Mouse (Mus musculus): Measurements from ENCODE around the gene Rdh14. TPM values are rescaled to one million over a fixed set of nuclear protein-coding genes. Genes with fewer than 3 reads are reported as not detected.

Rdh14 gene
- 10 to 100 TPM in 3 of 26 experiments, 1 to 10 TPM in 21, under 1 TPM in 2; 0.76 to 12.6 (median 4.6) TPM for total RNA-seq (2018; cell fraction: chromatin; rRNA removed)
- total RNA-seq (2018; cell fraction: cytosol; rRNA removed) = 10 to 100 TPM in 24 of 26 experiments, 1 to 10 TPM in 2; 8.2 to 21.2 (median 17.4) TPM
- total RNA-seq (2018; cell fraction: nucleus; rRNA removed) = 10 to 100 TPM in 14 of 26 experiments, 1 to 10 TPM in 12; 2.8 to 22.3 (median 11.0) TPM
- 17.2 to 21.0 TPM (median 19.2 TPM) in 3 replicates for polyA plus RNA-seq (2018)

DNA sequence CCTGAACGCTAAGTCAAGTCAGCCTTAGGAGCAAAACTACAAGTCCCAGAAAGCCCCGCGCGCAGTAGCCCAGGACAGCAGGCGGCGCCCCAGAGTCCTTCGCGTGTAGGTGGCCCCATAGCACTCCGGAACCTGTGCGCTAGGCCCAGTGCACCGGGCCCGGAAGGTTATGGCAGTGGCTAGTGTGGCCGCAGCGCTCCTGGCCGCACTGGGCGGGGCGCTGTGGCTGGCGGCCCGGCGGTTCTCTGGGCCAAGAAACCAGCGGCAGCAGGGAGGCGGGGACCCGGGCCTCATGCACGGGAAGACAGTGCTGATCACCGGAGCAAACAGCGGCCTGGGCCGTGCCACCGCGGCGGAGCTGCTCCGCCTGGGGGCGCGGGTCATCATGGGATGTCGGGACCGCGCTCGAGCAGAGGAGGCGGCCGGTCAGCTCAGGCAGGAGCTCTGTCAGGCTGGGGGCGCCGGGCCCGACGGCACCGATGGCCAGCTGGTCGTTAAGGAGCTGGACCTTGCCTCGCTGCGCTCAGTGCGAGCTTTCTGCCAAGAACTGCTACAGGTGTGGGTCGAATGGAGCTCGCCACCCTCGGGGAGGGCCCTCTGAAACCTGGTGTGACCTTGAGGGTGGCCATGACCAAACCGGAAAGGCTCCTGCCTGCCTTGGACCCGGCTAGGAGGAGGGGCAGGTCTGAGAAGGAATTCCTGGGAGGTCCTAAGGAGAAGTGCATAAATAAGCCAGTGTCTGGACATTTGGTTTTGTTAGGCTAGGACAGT lies at the start of gene Rdh14:
Rdh14 (plus strand) TSS at position 102 of the 771 bp plus-strand sequence.
- Histone ChIP-seq H3K36me3 (ENCODE audit: inconsistent target) (peaks cover 9% of the 10 kb centered on the region; the same call in 1 of the 2 replicates), H3K79me2 (ENCODE audit: inconsistent target) (peaks cover 7% of the 10 kb centered on the region; the same call in 1 of the 2 replicates), H3K27ac (peak within 1 kb of the TSS; percentile 66), H3K4me3 (ENCODE audit: inconsistent target) (peak within 1 kb of the TSS; percentile 53)
- WGBS (ENCODE audit: missing documents) = under 1% methylated on average over 53 of the region's 53 CpGs

DNA sequence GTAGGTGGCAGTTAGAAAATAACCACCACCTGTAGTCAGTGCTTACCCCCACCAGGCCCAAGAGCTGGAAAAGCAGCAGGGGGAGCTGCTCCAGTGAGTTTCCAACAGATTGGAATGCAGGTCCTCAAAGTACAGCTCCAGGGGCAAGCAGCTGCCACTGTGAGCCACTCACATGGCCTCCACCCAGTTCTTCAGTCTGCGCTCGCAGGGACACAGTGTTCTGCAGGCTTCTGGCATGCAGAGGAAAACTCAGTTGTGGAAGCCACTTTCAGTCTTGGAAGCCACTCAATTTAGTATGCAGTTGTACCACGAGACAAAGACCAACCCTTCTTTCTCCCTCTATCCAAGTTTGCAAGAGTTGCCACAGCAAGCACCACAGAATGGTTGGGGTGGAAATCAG lies 39.9 kb upstream of the Rdh14 start:
- Histone ChIP-seq H3K36me3 (ENCODE audit: inconsistent target) (no peaks in the 10 kb centered on the region), H3K27ac (no peak overlapping the region), H3K79me2 (ENCODE audit: inconsistent target) (no peaks in the 10 kb centered on the region), H3K4me3 (ENCODE audit: inconsistent target) (no peak overlapping the region)
- WGBS (ENCODE audit: missing documents) = 78% methylated on average over 3 of the region's 3 CpGs

DNA sequence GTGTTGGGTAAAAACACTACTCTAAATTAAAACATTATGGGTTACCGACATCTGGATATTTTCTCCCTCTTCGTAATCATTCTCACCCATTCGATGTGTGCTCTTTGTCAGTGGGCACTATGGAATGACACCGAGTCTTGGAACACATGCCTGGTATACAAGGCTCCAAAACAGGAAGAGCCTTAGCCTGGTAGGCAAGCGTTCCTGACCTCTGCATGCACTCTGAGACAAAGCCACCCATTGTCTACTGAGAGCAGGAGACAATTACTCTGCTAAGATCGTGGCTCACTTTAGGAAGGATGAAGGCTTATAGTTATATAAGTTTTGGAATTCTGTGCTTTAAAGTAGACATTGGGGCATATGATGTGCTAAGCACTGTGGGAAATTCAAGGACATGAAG lies 32.8 kb upstream of the Rdh14 start:
- WGBS (ENCODE audit: missing documents) = 51% methylated on average over 6 of the region's 6 CpGs
- Histone ChIP-seq H3K4me3 (ENCODE audit: inconsistent target) (no peak overlapping the region), H3K36me3 (ENCODE audit: inconsistent target) (no peaks in the 10 kb centered on the region), H3K27ac (no peak overlapping the region), H3K79me2 (ENCODE audit: inconsistent target) (no peaks in the 10 kb centered on the region)

DNA sequence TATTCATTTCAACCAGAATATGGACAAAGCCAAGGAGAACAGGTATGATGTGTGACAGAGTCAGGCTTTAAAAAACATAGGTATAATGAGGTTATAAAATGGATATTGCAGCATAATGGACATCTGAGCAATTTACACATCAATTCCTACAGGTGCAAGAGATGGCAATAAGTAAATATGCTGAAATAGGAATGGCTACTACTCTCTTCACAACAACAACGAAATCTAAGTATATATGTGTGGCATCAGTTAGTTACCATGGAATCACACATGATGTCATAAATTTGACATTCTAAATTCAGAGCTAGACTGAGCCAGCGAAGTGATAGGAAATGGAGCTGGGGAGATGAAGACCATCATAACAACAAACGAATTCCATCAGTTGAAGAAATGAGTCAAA lies 20.9 kb upstream of the Rdh14 start, which contains the start of gene Nt5c1b:
Nt5c1b (plus strand) TSS at position 301 of the 400 bp plus-strand sequence.
- Histone ChIP-seq H3K4me3 (ENCODE audit: inconsistent target) (no peak within 1 kb of the TSS), H3K79me2 (ENCODE audit: inconsistent target) (no peaks in the 10 kb centered on the region), H3K36me3 (ENCODE audit: inconsistent target) (no peaks in the 10 kb centered on the region), H3K27ac (no peak within 1 kb of the TSS)
- 77% methylated on average over 3 of the region's 3 CpGs for WGBS (ENCODE audit: missing documents)

GRCm38 (mm10) chr12:10400788-10401187 lies 10.2 kb downstream of the Rdh14 start:
- H3K4me3 ChIP-seq (ENCODE audit: inconsistent target) = no peak overlapping the region
- H3K79me2 ChIP-seq (ENCODE audit: inconsistent target) = no peaks in the 10 kb centered on the region
- 94% methylated on average over 1 of the region's 1 CpGs for WGBS (ENCODE audit: missing documents)
- no peak overlapping the region for H3K27ac ChIP-seq
- no peaks in the 10 kb centered on the region for H3K36me3 ChIP-seq (ENCODE audit: inconsistent target)

GRCm38 (mm10) chr12:10402421-10403115 lies 12.0 kb downstream of the Rdh14 start:
- Histone ChIP-seq H3K36me3 (ENCODE audit: inconsistent target) (no peaks in the 10 kb centered on the region), H3K4me3 (ENCODE audit: inconsistent target) (no peak overlapping the region), H3K27ac (no peak overlapping the region), H3K79me2 (ENCODE audit: inconsistent target) (no peaks in the 10 kb centered on the region)
- whole genome bisulfite sequencing (ENCODE audit: missing documents) = 48% methylated on average over 9 of the region's 9 CpGs

DNA sequence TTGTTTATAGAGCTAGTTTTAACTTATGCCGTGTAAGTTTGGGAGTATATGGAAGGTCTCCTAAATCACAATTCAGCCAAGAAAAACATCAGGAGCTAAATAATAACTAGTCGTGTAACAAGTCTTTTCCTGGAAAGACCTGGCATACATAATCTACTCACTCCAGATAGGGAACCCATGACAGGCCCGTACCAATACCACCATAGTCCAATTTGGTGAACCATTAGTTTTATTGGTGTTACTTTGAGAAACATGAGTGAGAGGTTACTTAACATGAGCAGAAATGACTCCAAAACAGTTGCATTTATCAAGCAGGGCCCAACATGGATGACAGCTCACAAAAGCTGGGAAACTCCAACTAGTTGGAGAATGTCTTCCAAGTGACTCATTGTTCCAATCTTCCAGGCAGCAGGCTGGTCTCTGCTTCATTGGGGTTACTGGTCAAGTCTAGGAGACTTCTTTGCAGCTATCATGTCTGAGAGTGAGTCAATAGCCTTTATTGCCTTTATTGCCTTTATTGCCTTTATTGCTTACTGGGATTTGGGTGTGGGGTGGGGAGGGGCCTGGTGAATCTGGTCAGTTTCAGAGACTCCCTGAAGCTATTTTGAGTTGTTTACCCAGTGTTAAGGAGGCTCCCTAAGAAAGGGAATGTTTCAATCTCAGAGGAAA lies 20.1 kb downstream of the Rdh14 start:
- Histone ChIP-seq H3K36me3 (ENCODE audit: inconsistent target) (no peaks in the 10 kb centered on the region), H3K4me3 (ENCODE audit: inconsistent target) (no peak overlapping the region), H3K79me2 (ENCODE audit: inconsistent target) (no peaks in the 10 kb centered on the region), H3K27ac (no peak overlapping the region)
- WGBS (ENCODE audit: missing documents) = 98% methylated on average over 3 of the region's 3 CpGs

- Histone ChIP-seq H3K27ac (no peak overlapping the region), H3K79me2 (ENCODE audit: inconsistent target) (no peaks in the 10 kb centered on the region), H3K36me3 (ENCODE audit: inconsistent target) (no peaks in the 10 kb centered on the region), H3K4me3 (ENCODE audit: inconsistent target) (no peak overlapping the region)
- 100% methylated on average over 1 of the region's 1 CpGs for WGBS (ENCODE audit: missing documents)
Observed at GRCm38 (mm10) chr12:10411453-10411852, 20.9 kb downstream of the Rdh14 start.

- Histone ChIP-seq H3K27ac (no peak overlapping the region), H3K36me3 (ENCODE audit: inconsistent target) (no peaks in the 10 kb centered on the region), H3K4me3 (ENCODE audit: inconsistent target) (no peak overlapping the region), H3K79me2 (ENCODE audit: inconsistent target) (no peaks in the 10 kb centered on the region)
- WGBS (ENCODE audit: missing documents) = 62% methylated on average over 3 of the region's 3 CpGs
Observed at GRCm38 (mm10) chr12:10422347-10422746, 31.8 kb downstream of the Rdh14 start.

- 85% methylated on average over 8 of the region's 9 CpGs for WGBS (ENCODE audit: missing documents)
- Histone ChIP-seq H3K36me3 (ENCODE audit: inconsistent target) (no peaks in the 10 kb centered on the region), H3K27ac (no peak overlapping the region), H3K4me3 (ENCODE audit: inconsistent target) (no peak overlapping the region), H3K79me2 (ENCODE audit: inconsistent target) (no peaks in the 10 kb centered on the region)
Observed at GRCm38 (mm10) chr12:10425982-10426863, 35.7 kb downstream of the Rdh14 start.

GRCm38 (mm10) chr12:10430999-10431398 lies 40.4 kb downstream of the Rdh14 start:
- 71% methylated on average over 1 of the region's 1 CpGs for WGBS (ENCODE audit: missing documents)
- H3K79me2 ChIP-seq (ENCODE audit: inconsistent target) = no peaks in the 10 kb centered on the region
- H3K27ac ChIP-seq = no peak overlapping the region
- no peaks in the 10 kb centered on the region for H3K36me3 ChIP-seq (ENCODE audit: inconsistent target)
- no peak overlapping the region for H3K4me3 ChIP-seq (ENCODE audit: inconsistent target)

DNA sequence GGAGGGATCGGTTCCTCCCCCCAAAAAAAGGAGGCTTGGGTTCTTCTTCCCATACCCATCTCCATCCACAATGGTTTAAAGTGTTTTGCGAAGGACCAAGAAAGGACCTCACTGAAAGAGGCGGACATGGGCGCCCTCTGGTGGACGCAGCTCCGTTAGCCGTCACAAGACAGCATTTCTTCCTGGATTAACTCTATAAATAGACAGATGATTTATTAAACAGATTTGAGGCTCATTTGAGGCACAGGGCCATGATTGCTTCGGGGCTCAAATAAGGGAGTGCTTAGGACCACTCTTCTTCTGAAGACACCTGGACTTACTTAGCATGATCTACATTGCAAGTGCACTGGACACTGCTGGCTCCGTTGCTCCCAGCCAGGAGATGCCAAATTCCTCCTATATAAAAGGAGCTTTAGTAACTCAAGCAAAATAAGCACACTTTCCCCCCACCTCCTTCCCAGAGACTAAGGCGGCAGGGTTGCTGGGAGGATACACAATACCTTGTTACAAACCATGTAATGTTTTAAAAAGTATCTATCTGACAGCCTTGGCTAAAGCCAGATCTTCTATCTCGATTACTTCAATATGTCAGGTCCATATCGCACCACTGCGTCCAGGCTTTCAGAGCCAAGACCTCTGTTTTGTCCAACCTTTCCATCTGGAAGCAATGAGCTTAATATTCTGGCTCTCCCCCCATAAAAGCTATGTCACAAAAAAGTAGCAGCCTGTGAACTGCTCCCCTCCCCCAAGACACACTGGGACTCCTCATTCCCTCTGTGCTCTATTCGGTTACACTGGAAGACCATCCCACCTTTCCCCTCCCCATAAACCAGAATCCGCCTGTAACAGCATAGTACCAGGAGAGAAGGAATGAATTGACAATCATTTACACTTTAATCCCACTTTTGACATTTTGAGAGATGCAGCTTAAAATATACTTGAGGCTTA lies 47.8 kb downstream of the Rdh14 start:
- no peak overlapping the region for H3K4me3 ChIP-seq (ENCODE audit: inconsistent target)
- H3K79me2 ChIP-seq (ENCODE audit: inconsistent target) = no peaks in the 10 kb centered on the region
- WGBS (ENCODE audit: missing documents) = 35% methylated on average over 15 of the region's 15 CpGs
- H3K36me3 ChIP-seq (ENCODE audit: inconsistent target) = no peaks in the 10 kb centered on the region
- no peak overlapping the region for H3K27ac ChIP-seq
